Mouse (Mus musculus) adrenal gland, adult 2 months (tissue): ENCODE data around the gene Nudt19. TPM values are rescaled to one million over a fixed set of nuclear protein-coding genes. Genes with fewer than 3 reads are reported as not detected.
"Not testable (repeated sequence)": the region's sequence is repeated elsewhere in the genome, so short reads cannot be mapped to it uniquely, and the experiment has no call there.

Source experiments
- DNase-seq: peaks from one replicate; pipeline ENCODE4 v3.0.0; 2021
- long read RNA-seq: library from polyadenylated mRNA; stranded (forward); transcript quantifications from one replicate; pipeline ENCODE4 v2.0.0, GENCODE M21; 2021
- polyA plus RNA-seq: library from polyadenylated mRNA; depleted of rRNA; stranded (reverse); fragments of >200 nt; gene quantifications from 2 replicates; pipeline ENCODE4 v1.2.3, GENCODE M21; 2012; rRNA removed
- total RNA-seq, 2 experiments: library from RNA; stranded (reverse); gene quantifications; 2 replicates each; pipeline ENCODE4 v1.2.3; 2021

The Nudt19 gene
- 10 to 100 TPM; 53.1 to 53.5 TPM for total RNA-seq
- 112 and 122 TPM in 2 replicates for polyA plus RNA-seq
- long read RNA-seq, transcript Nudt19-201 (3 exons, 2,298 nt): major isoform, 59 of 60 reads
- long read RNA-seq, partial matches to known transcripts: 0 of 60 reads
- long read RNA-seq, other reads (novel, unspliced or antisense): 1 of 60 reads

- DNase-seq: no peak
Measured at GRCm38 (mm10) chr7:35556205-35556603, at the start of gene Nudt19. Gene Nudt19, minus strand, starts transcription at chr7:35556304.

- no peak for DNase-seq
Measured at GRCm38 (mm10) chr7:35602766-35603165, 46.7 kb upstream of the Nudt19 start.

GRCm38 (mm10) chr7:35601106-35601505, 45.0 kb upstream of the Nudt19 start:
- no peak for DNase-seq

- no peak for DNase-seq
Measured at GRCm38 (mm10) chr7:35600031-35600430, 43.9 kb upstream of the Nudt19 start.

GRCm38 (mm10) chr7:35599492-35599891, 43.4 kb upstream of the Nudt19 start:
- no peak for DNase-seq

GRCm38 (mm10) chr7:35594311-35594710, 38.2 kb upstream of the Nudt19 start:
- no peak for DNase-seq

GRCm38 (mm10) chr7:35590731-35591191, 34.7 kb upstream of the Nudt19 start:
- DNase-seq: peak; percentile 25

- no peak for DNase-seq
Measured at GRCm38 (mm10) chr7:35589485-35589884, 33.4 kb upstream of the Nudt19 start.

GRCm38 (mm10) chr7:35588680-35589428, 32.8 kb upstream of the Nudt19 start:
- DNase-seq: no peak

- peak; percentile 28 for DNase-seq
Measured at GRCm38 (mm10) chr7:35587728-35588127, 31.6 kb upstream of the Nudt19 start.

GRCm38 (mm10) chr7:35586906-35587445, 30.9 kb upstream of the Nudt19 start:
- DNase-seq: no peak

GRCm38 (mm10) chr7:35586055-35586905, 30.2 kb upstream of the Nudt19 start, which contains the start of gene Ankrd27:
Gene Ankrd27, plus strand, starts transcription at chr7:35586244.
- peak; percentile 97 for DNase-seq

GRCm38 (mm10) chr7:35585191-35586054, 29.3 kb upstream of the Nudt19 start, which contains the start of gene Rgs9bp:
Gene Rgs9bp, minus strand, starts transcription at chr7:35585582.
- DNase-seq: peak; percentile 76

GRCm38 (mm10) chr7:35584786-35585190, 28.7 kb upstream of the Nudt19 start:
- peak; percentile 56 for DNase-seq

- DNase-seq: no peak
Measured at GRCm38 (mm10) chr7:35584068-35584785, 28.1 kb upstream of the Nudt19 start.

- DNase-seq: peak; percentile 26
Measured at GRCm38 (mm10) chr7:35583476-35584025, 27.4 kb upstream of the Nudt19 start.

- DNase-seq: no peak
Measured at GRCm38 (mm10) chr7:35582719-35583118, 26.6 kb upstream of the Nudt19 start.

GRCm38 (mm10) chr7:35579849-35580248, 23.7 kb upstream of the Nudt19 start:
- DNase-seq: peak; percentile 31

GRCm38 (mm10) chr7:35570883-35571282, 14.8 kb upstream of the Nudt19 start:
- not testable (repeated sequence) for DNase-seq

GRCm38 (mm10) chr7:35569724-35570123, 13.6 kb upstream of the Nudt19 start:
- not testable (repeated sequence) for DNase-seq
